In genomic region chr10:108345123-108345522, GRCm38 (mm10) we compare ENCODE assay signal across 16 mouse cellular contexts.
"Had no signal": no experiment of that assay in that cellular context is flagged by ENCODE, and none has a peak within 500 bp of the region (broad histone marks: within the 10 kb centered on the region; RNA-seq: fewer than 3 reads in every experiment).

No protein-coding gene starts in this region.

- H3K4me3 ChIP-seq: hindbrain, embryonic 15.5 days; kidney, embryonic 15.5 days; limb, embryonic 15.5 days; midbrain, embryonic 10.5 days; myocyte; neural tube, embryonic 12.5 days had no signal

- H3K36me3 ChIP-seq: hindbrain, embryonic 15.5 days; limb, embryonic 15.5 days; neural tube, embryonic 12.5 days had no signal

- ATAC-seq: lung, postnatal 0 days had no signal

- H3K9ac ChIP-seq: hindbrain, embryonic 15.5 days; kidney, embryonic 15.5 days; limb, embryonic 15.5 days; neural tube, embryonic 12.5 days had no signal

- H3K4me2 ChIP-seq: hindbrain, embryonic 15.5 days; kidney, embryonic 15.5 days; limb, embryonic 15.5 days; neural tube, embryonic 12.5 days had no signal

- H3K9me3 ChIP-seq: hindbrain, embryonic 15.5 days; limb, embryonic 15.5 days had no signal

- H3K27me3 ChIP-seq: hindbrain, embryonic 15.5 days; kidney, embryonic 15.5 days; limb, embryonic 15.5 days; neural tube, embryonic 12.5 days had no signal

- DNase-seq: kidney, adult 18-20 months; layer of hippocampus, adult 9-11 months; layer of hippocampus, postnatal 36 days; lung, adult 18-20 months; lung, postnatal 36 days; midbrain, embryonic 14.5 days; spleen, adult 18-20 months; thymus, adult 2 months; thymus, postnatal 25 days had no signal

- H3K27ac ChIP-seq: hindbrain, embryonic 15.5 days; kidney, embryonic 15.5 days; limb, embryonic 15.5 days; midbrain, embryonic 10.5 days; neural tube, embryonic 12.5 days had no signal

- H3K4me1 ChIP-seq: hindbrain, embryonic 15.5 days; limb, embryonic 15.5 days; midbrain, embryonic 10.5 days; neural tube, embryonic 12.5 days had no signal
